Mouse (Mus musculus) hindbrain, embryonic 11.5 days (tissue): Measurements from ENCODE around the gene Tmem206. TPM values are rescaled to one million over a fixed set of nuclear protein-coding genes. Genes with fewer than 3 reads are reported as not detected.
A peak's percentile ranks its signal among the peaks of the same experiment; 100 is the strongest.

Experiments used
- ATAC-seq: fragments of 200-750 bp; cut with Nextera tagmentation; 2 replicates; pipeline ENCODE4 v1.8.0; 2017; ENCODE audit warnings: mild to moderate bottlenecking, moderate TSS enrichment, moderate library complexity; ENCODE audit not compliant: low FRiP score
- DNase-seq: peaks from one replicate; pipeline ENCODE4 v3.0.0-alpha.2; 2015; ENCODE audit warnings: low spot score
- H3K27ac ChIP-seq: fragments of 300-500 bp; sonication (generic); 2 replicates; pipeline ENCODE4 v1.5.1; 2014; ENCODE audit warnings: mild to moderate bottlenecking, low read depth, low read length
- H3K27me3 ChIP-seq: fragments of 300-500 bp; sonication (generic); 2 replicates; pipeline ENCODE4 v1.6.1; 2014; ENCODE audit warnings: mild to moderate bottlenecking, low read length, moderate library complexity, mixed read lengths; ENCODE audit not compliant: control insufficient read depth, insufficient read depth
- H3K36me3 ChIP-seq: fragments of 300-500 bp; sonication (generic); 2 replicates; pipeline ENCODE4 v1.6.1; 2014; ENCODE audit warnings: mild to moderate bottlenecking, low read length, moderate library complexity, mixed read lengths; ENCODE audit not compliant: control insufficient read depth, insufficient read depth
- H3K4me1 ChIP-seq: fragments of 300-500 bp; sonication (generic); replicated peaks from 2 replicates; pipeline ENCODE4 v1.6.1; 2014; ENCODE audit warnings: low read length, mixed read lengths; ENCODE audit not compliant: control insufficient read depth, insufficient read depth
- H3K4me2 ChIP-seq: fragments of 300-500 bp; sonication (generic); replicated peaks from 2 replicates; pipeline ENCODE4 v1.6.1; 2014; ENCODE audit warnings: mild to moderate bottlenecking, low read depth, low read length
- H3K4me3 ChIP-seq: fragments of 300-500 bp; sonication (generic); 2 replicates; pipeline ENCODE4 v1.5.1; 2014; ENCODE audit warnings: low read depth, low read length
- H3K9ac ChIP-seq: fragments of 300-500 bp; sonication (generic); 2 replicates; pipeline ENCODE4 v1.6.1; 2014; ENCODE audit warnings: low read depth, low read length
- H3K9me3 ChIP-seq: fragments of 300-500 bp; sonication (generic); 2 replicates; pipeline ENCODE4 v1.6.1; 2016; ENCODE audit warnings: low read length; ENCODE audit not compliant: control insufficient read depth
- WGBS: fragments of 180-500 bp; shearing (Covaris S2); extraction: QIAGEN DNeasy Blood & Tissue Kit; methylation state at CpG from one replicate; pipeline ENCODE4 v1.1.7; 2014; 5-methylcytosine and 5-hydroxymethylcytosine counted together
- polyA plus RNA-seq: library from polyadenylated mRNA; unstranded; fragments of >200 nt; fragmentation: Nextera tagmentation; extraction: Ambion mirVana; gene quantifications from 2 replicates; pipeline ENCODE4 v1.2.1, GENCODE M21; 2014

The Tmem206 gene
- polyA plus RNA-seq, 1 experiment from 2014 or later = 39.7 TPM

DNA sequence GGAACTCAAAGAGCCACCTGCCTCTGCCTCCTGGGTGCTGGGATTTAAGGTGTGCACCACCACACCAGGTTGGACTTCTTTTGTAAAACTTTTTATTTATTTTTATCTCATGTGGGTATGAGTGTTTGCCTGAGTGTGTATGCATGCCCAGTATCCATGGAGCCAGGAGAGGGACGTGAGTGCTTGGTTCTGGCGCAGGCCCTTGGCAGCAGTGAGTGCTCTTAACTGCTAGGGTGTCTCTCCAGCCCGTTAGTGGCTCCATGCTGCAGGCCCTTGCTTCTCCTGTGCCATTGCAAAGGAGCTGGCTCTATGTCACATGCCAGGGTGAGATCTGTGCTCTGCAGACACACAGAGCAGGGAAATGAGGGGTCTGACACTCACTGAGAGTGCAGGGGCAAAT is 22.0 kb upstream of the Tmem206 start:
- no peak for DNase-seq
- Histone ChIP-seq H3K36me3 (no peaks in the 10 kb centered on the region), H3K4me2 (no peak overlapping the region), H3K9ac (no peak overlapping the region), H3K9me3 (no peaks in the 10 kb centered on the region), H3K27me3 (no peaks in the 10 kb centered on the region), H3K4me3 (no peak overlapping the region), H3K4me1 (no peaks in the 10 kb centered on the region), H3K27ac (no peak overlapping the region)
- 73% methylated on average over 3 of the region's 3 CpGs for WGBS
- ATAC-seq = no peak

DNA sequence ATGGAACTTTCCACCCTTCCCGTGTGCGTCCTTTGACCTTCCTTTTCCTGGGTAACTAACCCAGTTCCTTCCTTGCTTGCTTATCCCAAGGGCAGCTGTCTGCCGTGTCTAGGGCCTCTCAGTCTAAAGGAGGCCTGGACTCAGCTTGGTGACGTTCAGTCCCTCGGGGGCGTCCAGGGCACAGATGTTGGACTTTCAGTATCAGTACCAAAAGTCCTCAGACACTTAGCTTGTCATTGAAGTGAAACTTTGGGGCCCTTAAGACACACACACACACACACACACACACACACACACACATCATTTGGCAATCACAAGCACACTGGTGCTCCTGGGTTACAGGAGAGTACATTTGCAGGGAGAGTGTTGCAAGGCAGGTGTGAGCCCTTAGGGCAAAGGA is 21.5 kb upstream of the Tmem206 start:
- DNase-seq (no peak), ATAC-seq (no peak)
- Histone ChIP-seq H3K4me3 (no peak overlapping the region), H3K27me3 (no peaks in the 10 kb centered on the region), H3K4me2 (no peak overlapping the region), H3K36me3 (no peaks in the 10 kb centered on the region), H3K9ac (no peak overlapping the region), H3K9me3 (no peaks in the 10 kb centered on the region), H3K27ac (no peak overlapping the region), H3K4me1 (no peaks in the 10 kb centered on the region)
- WGBS = 61% methylated on average over 6 of the region's 6 CpGs

DNA sequence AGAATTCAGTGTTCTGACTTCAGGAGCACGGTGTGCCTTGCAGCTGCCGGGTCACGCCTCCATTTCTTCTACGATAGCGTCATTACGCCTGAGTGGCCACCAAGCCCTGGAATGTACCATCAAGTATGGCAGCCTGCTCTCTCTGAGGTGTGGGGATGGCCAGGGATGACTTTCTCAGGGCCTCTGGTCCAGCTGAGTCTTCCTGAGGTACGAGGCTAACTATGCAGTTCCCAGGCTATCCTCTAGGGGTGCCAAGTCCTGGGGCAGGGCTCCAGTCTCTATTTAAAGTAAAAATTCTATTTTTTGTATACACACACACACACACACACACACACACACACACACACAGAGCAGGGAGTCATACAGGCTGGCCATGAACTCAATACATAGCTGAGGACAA is 20.1 kb upstream of the Tmem206 start:
- no peak overlapping the region for H3K4me3 ChIP-seq
- no peaks in the 10 kb centered on the region for H3K4me1 ChIP-seq
- no peaks in the 10 kb centered on the region for H3K36me3 ChIP-seq
- H3K9me3 ChIP-seq = no peaks in the 10 kb centered on the region
- no peak overlapping the region for H3K4me2 ChIP-seq
- H3K27ac ChIP-seq = no peak overlapping the region
- no peak for ATAC-seq
- H3K9ac ChIP-seq = no peak overlapping the region
- DNase-seq = peak; percentile 48
- H3K27me3 ChIP-seq = no peaks in the 10 kb centered on the region
- 69% methylated on average over 7 of the region's 7 CpGs for WGBS

DNA sequence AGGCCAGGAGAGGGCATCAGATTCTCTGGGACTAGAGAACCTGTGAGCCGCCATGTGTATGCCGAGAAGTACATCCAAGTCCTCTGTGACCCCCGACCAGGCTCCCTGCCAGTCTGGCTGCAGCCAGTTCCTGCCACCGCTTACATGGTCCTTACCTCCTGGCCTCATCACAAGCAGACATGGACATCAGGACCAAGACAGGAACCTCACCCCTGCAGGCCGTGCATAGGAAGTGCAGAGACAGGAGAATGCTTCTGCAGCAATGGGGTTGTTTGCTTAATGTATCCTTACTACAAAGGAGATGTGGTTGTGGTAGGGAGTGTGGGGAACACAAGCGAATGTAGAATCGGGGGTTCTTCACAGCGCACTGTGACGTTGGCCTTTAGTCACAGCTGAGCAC is 19.4 kb upstream of the Tmem206 start:
- 90% methylated on average over 9 of the region's 9 CpGs for WGBS
- Histone ChIP-seq H3K27ac (no peak overlapping the region), H3K27me3 (no peaks in the 10 kb centered on the region), H3K9ac (no peak overlapping the region), H3K36me3 (no peaks in the 10 kb centered on the region), H3K4me2 (no peak overlapping the region), H3K9me3 (no peaks in the 10 kb centered on the region), H3K4me3 (no peak overlapping the region), H3K4me1 (no peaks in the 10 kb centered on the region)
- ATAC-seq = no peak
- no peak for DNase-seq

DNA sequence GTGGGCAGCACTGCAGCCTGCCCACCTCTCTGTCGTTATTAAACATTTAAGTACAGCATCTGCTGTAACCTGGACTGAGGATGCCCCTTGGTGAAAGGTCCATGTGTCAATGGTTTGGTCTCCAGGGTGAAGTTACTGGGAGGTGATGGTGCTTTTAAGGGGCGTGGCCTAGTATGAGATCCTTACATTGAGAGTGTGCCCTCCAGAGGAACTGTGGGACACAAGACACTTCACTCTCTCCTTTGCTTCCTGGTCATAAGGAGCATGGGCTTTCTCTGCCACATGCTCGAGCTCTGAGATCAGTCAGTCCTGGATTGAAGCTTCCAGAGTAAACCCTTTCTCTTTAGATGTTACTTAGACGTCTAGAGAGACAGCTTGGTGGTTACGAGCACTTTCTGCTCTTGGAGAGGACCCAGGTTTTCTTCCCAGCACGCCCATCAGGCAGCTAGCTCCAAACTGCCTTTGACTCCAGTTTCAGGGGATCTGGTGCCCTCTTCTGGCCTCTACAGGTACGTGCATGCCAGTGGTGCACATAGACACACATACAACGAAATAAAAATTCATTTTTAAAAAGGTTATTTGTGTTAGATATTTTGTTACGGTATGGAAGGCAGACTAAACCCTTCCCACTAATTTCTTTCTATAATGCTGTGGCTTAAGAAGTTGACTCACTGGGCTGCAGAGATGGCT is 17.8 kb upstream of the Tmem206 start:
- H3K9ac ChIP-seq = no peak overlapping the region
- H3K4me2 ChIP-seq = no peak overlapping the region
- H3K36me3 ChIP-seq = no peaks in the 10 kb centered on the region
- no peaks in the 10 kb centered on the region for H3K27me3 ChIP-seq
- H3K9me3 ChIP-seq = no peaks in the 10 kb centered on the region
- 82% methylated on average over 9 of the region's 9 CpGs for WGBS
- no peaks in the 10 kb centered on the region for H3K4me1 ChIP-seq
- DNase-seq (no peak), ATAC-seq (no peak)
- H3K4me3 ChIP-seq = no peak overlapping the region
- H3K27ac ChIP-seq = no peak overlapping the region

DNA sequence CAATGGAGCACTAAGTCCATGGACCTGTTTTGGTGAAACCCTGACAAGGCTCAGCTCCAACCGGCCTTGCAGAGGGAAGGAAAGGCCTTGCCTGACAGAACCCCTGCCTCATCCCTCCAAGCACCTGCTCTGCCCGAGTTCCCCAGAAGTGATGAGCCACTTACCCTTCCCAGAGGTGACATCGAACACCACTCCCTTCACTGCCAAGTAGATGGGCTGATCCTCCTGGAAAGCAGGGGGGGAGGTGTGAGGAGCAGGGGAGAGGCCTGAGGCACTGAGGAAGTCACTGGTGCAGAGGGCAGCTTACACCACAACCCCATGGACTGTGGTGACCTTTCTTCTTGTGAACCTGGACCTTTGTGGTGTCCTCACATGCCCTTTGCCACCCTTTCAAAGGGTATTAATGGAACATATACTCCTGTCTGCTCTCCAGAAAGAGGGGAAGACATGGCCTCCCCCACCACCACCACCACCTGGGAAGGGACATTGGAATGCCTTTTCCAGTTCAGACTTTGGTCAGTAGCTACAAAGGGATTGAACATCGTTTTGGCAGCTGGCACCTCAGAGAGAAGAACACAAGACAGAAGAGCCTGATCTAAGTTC is 14.3 kb upstream of the Tmem206 start:
- ATAC-seq (no peak), DNase-seq (no peak)
- no peak overlapping the region for H3K27ac ChIP-seq
- H3K4me2 ChIP-seq = no peak overlapping the region
- H3K36me3 ChIP-seq = no peaks in the 10 kb centered on the region
- no peak overlapping the region for H3K9ac ChIP-seq
- H3K4me1 ChIP-seq = no peaks in the 10 kb centered on the region
- no peaks in the 10 kb centered on the region for H3K9me3 ChIP-seq
- WGBS = 66% methylated on average over 4 of the region's 4 CpGs
- H3K27me3 ChIP-seq = no peaks in the 10 kb centered on the region
- no peak overlapping the region for H3K4me3 ChIP-seq

DNA sequence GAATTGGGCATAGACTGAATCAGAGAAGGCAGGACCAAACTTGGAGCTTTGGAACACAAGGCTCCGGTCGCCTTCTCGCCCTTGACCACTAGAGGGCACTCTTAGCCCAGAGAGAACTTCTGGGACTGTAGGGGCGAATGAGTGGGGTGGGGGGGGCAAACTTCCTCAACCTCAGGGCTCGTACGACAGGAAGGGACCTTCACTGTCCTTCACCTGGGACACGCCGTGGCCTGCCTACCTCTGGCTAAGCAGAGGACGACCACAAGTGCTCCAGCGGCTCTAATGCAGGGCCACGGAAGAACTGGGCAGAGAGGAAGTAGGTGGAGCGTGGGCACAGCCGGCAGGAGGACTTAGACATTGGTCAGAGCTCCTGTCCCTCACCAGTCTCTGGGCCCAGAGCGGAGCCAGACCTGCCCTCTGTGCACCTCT is 13.2 kb upstream of the Tmem206 start:
- no peak overlapping the region for H3K27ac ChIP-seq
- H3K4me1 ChIP-seq = no peaks in the 10 kb centered on the region
- 4% methylated on average over 14 of the region's 14 CpGs for WGBS
- H3K9ac ChIP-seq = peak overlapping the region; percentile 46; the same call in 1 of the 2 replicates
- no peaks in the 10 kb centered on the region for H3K36me3 ChIP-seq
- H3K4me2 ChIP-seq = peak overlapping the region; percentile 36
- H3K27me3 ChIP-seq = no peaks in the 10 kb centered on the region
- DNase-seq (peak; percentile 91), ATAC-seq (peak; percentile 86)
- no peaks in the 10 kb centered on the region for H3K9me3 ChIP-seq
- peak overlapping the region; percentile 43 for H3K4me3 ChIP-seq

DNA sequence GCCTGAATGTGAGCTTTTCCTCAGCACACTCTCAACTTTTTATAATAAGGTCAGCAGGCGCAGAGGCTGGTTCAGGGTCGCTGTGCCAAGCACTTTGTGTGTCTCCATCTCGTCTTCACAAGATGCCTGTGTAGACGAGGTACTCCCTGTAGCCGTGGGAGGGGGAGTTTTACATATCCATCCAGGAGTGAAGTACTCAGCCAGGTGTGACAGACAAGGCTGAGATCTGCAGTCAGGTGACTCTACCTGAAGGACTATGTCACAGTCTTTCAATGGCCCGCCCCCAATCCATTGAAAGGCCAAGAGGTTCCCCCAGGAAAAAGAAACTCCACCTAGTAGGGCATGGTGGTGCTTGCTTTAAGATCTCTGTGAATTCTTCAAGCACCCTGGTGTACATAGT is 12.6 kb upstream of the Tmem206 start:
- Histone ChIP-seq H3K27me3 (no peaks in the 10 kb centered on the region), H3K4me3 (no peak overlapping the region), H3K9ac (no peak overlapping the region), H3K27ac (no peak overlapping the region), H3K36me3 (no peaks in the 10 kb centered on the region), H3K4me2 (no peak overlapping the region), H3K9me3 (no peaks in the 10 kb centered on the region), H3K4me1 (no peaks in the 10 kb centered on the region)
- no peak for ATAC-seq
- no peak for DNase-seq
- 81% methylated on average over 6 of the region's 6 CpGs for WGBS

DNA sequence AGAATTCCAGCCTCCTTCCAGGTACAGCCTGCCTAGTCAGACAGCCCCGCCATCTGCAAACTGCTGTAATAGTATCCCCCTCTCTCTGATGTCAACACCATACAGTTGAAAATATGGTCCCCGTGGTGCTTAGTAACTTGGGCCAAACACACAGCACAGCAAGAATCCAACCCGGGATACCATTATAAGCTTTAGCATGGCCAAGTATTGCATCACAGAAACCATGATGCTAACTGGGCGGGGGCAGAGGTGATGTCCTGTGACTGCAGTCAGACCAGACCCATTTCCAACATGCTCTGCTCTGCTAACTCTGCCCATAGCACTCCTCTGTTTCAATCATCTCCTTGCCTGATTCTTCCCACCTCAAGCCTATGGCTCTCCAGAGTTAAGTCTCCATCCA is 11.8 kb upstream of the Tmem206 start:
- Histone ChIP-seq H3K4me1 (no peaks in the 10 kb centered on the region), H3K27me3 (no peaks in the 10 kb centered on the region), H3K36me3 (no peaks in the 10 kb centered on the region), H3K9me3 (no peaks in the 10 kb centered on the region), H3K4me2 (no peak overlapping the region), H3K9ac (no peak overlapping the region), H3K27ac (no peak overlapping the region), H3K4me3 (no peak overlapping the region)
- DNase-seq (no peak), ATAC-seq (no peak)
- 74% methylated on average over 4 of the region's 4 CpGs for WGBS
